8 mouse cellular contexts compared by ENCODE assay signal in genomic region chr13:36117143-36118014, GRCm38 (mm10). TPM values are rescaled to one million over a fixed set of nuclear protein-coding genes. Genes with fewer than 3 reads are reported as not detected.
A peak's percentile ranks its signal among the peaks of the same experiment; 100 is the strongest.
DNase-seq lines count a peak whose midpoint lies in the region; ATAC-seq and TF ChIP-seq lines count a peak whose summit lies in the region.

Gene Fars2, plus strand, starts transcription at chr13:36117412.
Gene Lyrm4, minus strand, starts transcription at chr13:36117526.

- peaks cover 42% of the 10 kb centered on the region for H3K4me1 ChIP-seq in G1E (ENCODE audit: insufficient read depth, low read depth, low read length)
- peaks cover 14% of the 10 kb centered on the region; the same call in 1 of the 2 replicates for H3K4me1 ChIP-seq in forebrain, embryonic 16.5 days (replicated peaks; ENCODE audit: control insufficient read depth, insufficient read depth, low read length)
- no peaks in the 10 kb centered on the region for H3K4me1 ChIP-seq in lung, embryonic 14.5 days (ENCODE audit: insufficient read depth)
- peaks cover 5% of the 10 kb centered on the region; the same call in 1 of the 2 replicates for H3K4me1 ChIP-seq in olfactory bulb, adult 2 months (ENCODE audit: control insufficient read depth, insufficient read depth, low read length)
- H3K4me1 ChIP-seq in thymus, adult 2 months (replicated peaks; ENCODE audit: control insufficient read depth, insufficient read depth, low read length) = peaks cover 3% of the 10 kb centered on the region

- ATAC-seq in G1E (ENCODE audit: extremely low read depth, insufficient number of reproducible peaks, low FRiP score, poor library complexity, severe bottlenecking) = peak; percentile 90
- ATAC-seq in forebrain, embryonic 16.5 days = peak; percentile 99
- ATAC-seq in lung, embryonic 14.5 days (ENCODE audit: insufficient read depth) = peak; percentile 98

- intact Hi-C loops in heart, postnatal 36 days (cut with DNase I) = loop anchor here (2.0 to 5.0 kb wide), 2 partner anchors 99 to 160 kb away; no protein-coding TSS in a partner anchor

- peak within 1 kb of the TSS; percentile 73 for H3K4me2 ChIP-seq in forebrain, embryonic 16.5 days (ENCODE audit: low read length)
- H3K4me2 ChIP-seq in lung, embryonic 14.5 days = peak within 1 kb of the TSS; percentile 81

- peak within 1 kb of the TSS; percentile 98 for H3K27ac ChIP-seq in forebrain, embryonic 16.5 days (ENCODE audit: low read length)
- peak within 1 kb of the TSS; percentile 99 for H3K27ac ChIP-seq in layer of hippocampus, adult 2 months
- peak within 1 kb of the TSS; percentile 95 for H3K27ac ChIP-seq in lung, embryonic 14.5 days (ENCODE audit: low read depth)
- peak within 1 kb of the TSS; percentile 96 for H3K27ac ChIP-seq in olfactory bulb, adult 2 months (ENCODE audit: insufficient read depth, low read depth, low read length)
- peak within 1 kb of the TSS; percentile 45 for H3K27ac ChIP-seq in thymus, adult 2 months (ENCODE audit: control insufficient read depth, insufficient read depth, low read length)

- H3K9me3 ChIP-seq in G1E (replicated peaks) = no peaks in the 10 kb centered on the region
- no peaks in the 10 kb centered on the region for H3K9me3 ChIP-seq in forebrain, embryonic 16.5 days (ENCODE audit: control insufficient read depth, low read length)
- H3K9me3 ChIP-seq in lung, embryonic 14.5 days (ENCODE audit: low read depth, low read length) = no peaks in the 10 kb centered on the region

- under 1% methylated on average over 72 of the region's 75 CpGs for WGBS in forebrain, embryonic 16.5 days
- WGBS in lung, embryonic 14.5 days = under 1% methylated on average over 74 of the region's 75 CpGs
- WGBS in olfactory bulb, adult 2 months = under 1% methylated on average over 74 of the region's 75 CpGs
- WGBS in thymus, adult 2 months = under 1% methylated on average over 74 of the region's 75 CpGs

- peaks cover 29% of the 10 kb centered on the region for H3K36me3 ChIP-seq in G1E (replicated peaks)
- no peaks in the 10 kb centered on the region for H3K36me3 ChIP-seq in forebrain, embryonic 16.5 days (ENCODE audit: control insufficient read depth, insufficient read depth)
- H3K36me3 ChIP-seq in lung, embryonic 14.5 days (ENCODE audit: insufficient read depth) = no peaks in the 10 kb centered on the region
- no peaks in the 10 kb centered on the region for H3K36me3 ChIP-seq in thymus, adult 2 months (ENCODE audit: control insufficient read depth, insufficient read depth, low read length)

- no peaks in the 10 kb centered on the region for H3K27me3 ChIP-seq in G1E (ENCODE audit: insufficient read depth, low read length)
- no peaks in the 10 kb centered on the region for H3K27me3 ChIP-seq in forebrain, embryonic 16.5 days (replicated peaks; ENCODE audit: control insufficient read depth, insufficient read depth, low read length)
- no peaks in the 10 kb centered on the region for H3K27me3 ChIP-seq in lung, embryonic 14.5 days (ENCODE audit: insufficient read depth, low read length)
- no peaks in the 10 kb centered on the region for H3K27me3 ChIP-seq in thymus, adult 2 months (ENCODE audit: control insufficient read depth, insufficient read depth, low read length)

- DNase-seq in G1E (ENCODE audit: low spot score) = peak; percentile 87
- DNase-seq in cerebellum, adult 18-20 months = peak; percentile 97 to 98
- peak; percentile 96 to 99 for DNase-seq in heart, postnatal 36 days
- DNase-seq in layer of hippocampus, adult 2 months (ENCODE audit: low spot score in 2 of 2) = peak; percentile 93 to 95
- DNase-seq in lung, embryonic 14.5 days = peak; percentile 98
- DNase-seq in thymus, adult 2 months = peak; percentile 95

- peak within 1 kb of the TSS; percentile 88 for H3K4me3 ChIP-seq in G1E (ENCODE audit: low read depth, low read length)
- peak within 1 kb of the TSS; percentile 68 for H3K4me3 ChIP-seq in forebrain, embryonic 16.5 days (replicated peaks; ENCODE audit: low read length)
- peak within 1 kb of the TSS; percentile 90 for H3K4me3 ChIP-seq in layer of hippocampus, adult 2 months
- H3K4me3 ChIP-seq in lung, embryonic 14.5 days (ENCODE audit: low read depth, low read length) = peak within 1 kb of the TSS; percentile 63
- peak within 1 kb of the TSS; percentile 68 for H3K4me3 ChIP-seq in olfactory bulb, adult 2 months (ENCODE audit: insufficient read depth, low read depth, low read length)
- H3K4me3 ChIP-seq in thymus, adult 2 months (ENCODE audit: control insufficient read depth, insufficient read depth, low read length) = peak within 1 kb of the TSS; percentile 66

- TF ChIP-seq POLR2A in olfactory bulb, adult 2 months (IDR thresholded peaks at IDR 0.05; ENCODE audit: insufficient read depth, low read depth, low read length) = peak; percentile 43; the same call in 1 of the 2 replicates
- peak; percentile 44 for TF ChIP-seq POLR2A in thymus, adult 2 months (IDR thresholded peaks at IDR 0.05; ENCODE audit: control insufficient read depth, extremely low read depth, insufficient read depth, low read length, poor library complexity)

- H3K9ac ChIP-seq in forebrain, embryonic 16.5 days (replicated peaks; ENCODE audit: low read depth, low read length) = peak within 1 kb of the TSS; percentile 85
- peak within 1 kb of the TSS; percentile 66 for H3K9ac ChIP-seq in lung, embryonic 14.5 days

- TF ChIP-seq CTCF in G1E (IDR thresholded peaks at IDR 0.05; ENCODE audit: low read depth, low read length) = no peak
- peak; percentile 33 for TF ChIP-seq CTCF in layer of hippocampus, adult 2 months (conservative IDR thresholded peaks at IDR 0.05)
- no peak for TF ChIP-seq CTCF in lung, embryonic 14.5 days (IDR thresholded peaks at IDR 0.05; ENCODE audit: low read depth)
- TF ChIP-seq CTCF in olfactory bulb, adult 2 months (IDR thresholded peaks at IDR 0.05; ENCODE audit: insufficient read depth, low read depth, low read length) = no peak
- 0 out of 2 replicates have a peak, but pooled peaks have one; percentile 11 for TF ChIP-seq CTCF in thymus, adult 2 months (IDR thresholded peaks at IDR 0.05; ENCODE audit: borderline replicate concordance, control insufficient read depth, extremely low read depth, insufficient read depth, low read length, poor library complexity)

RNA-seq across cellular contexts. Expression of gene Fars2, which starts in this region (rescaled TPM):
- total RNA-seq in G1E (2014; fragmentation: Nextera tagmentation) (30.8 and 57.6 TPM in 2 replicates), G1E (2017) (54.6 and 55.0 TPM in 2 replicates)
- 32.0 and 35.9 TPM in 2 replicates for polyA plus RNA-seq in G1E (2012)
- 29.2 and 32.2 TPM in 2 replicates for polyA plus RNA-seq in forebrain, embryonic 16.5 days (2015; fragmentation: Nextera tagmentation; extraction: Ambion mirVana)
- total RNA-seq in heart, postnatal 36 days (2021) = 10 to 100 TPM; 79.2 to 87.6 TPM
- total RNA-seq in layer of hippocampus, adult 2 months (2021) = 10 to 100 TPM; 33.7 to 42.4 TPM
- polyA plus RNA-seq in lung, embryonic 14.5 days (2014; fragmentation: Nextera tagmentation; extraction: Ambion mirVana) = 29.3 and 34.3 TPM in 2 replicates
- polyA plus RNA-seq in olfactory bulb, adult 2 months (2012; ENCODE audit: insufficient read depth, insufficient read length, low replicate concordance, missing spikeins) = not detected in 2 replicates
- 42.7 and 47.6 TPM in 2 replicates for polyA plus RNA-seq in thymus, adult 2 months (2012; rRNA removed)

RNA-seq across cellular contexts. Expression of gene Lyrm4, which starts in this region (rescaled TPM):
- 21.4 and 25.9 TPM in 2 replicates for total RNA-seq in G1E (2014; fragmentation: Nextera tagmentation)
- total RNA-seq in G1E (2017) = 32.4 and 35.3 TPM in 2 replicates
- 4.9 and 6.0 TPM in 2 replicates for polyA plus RNA-seq in G1E (2012)
- polyA plus RNA-seq in forebrain, embryonic 16.5 days (2015; fragmentation: Nextera tagmentation; extraction: Ambion mirVana) = 36.9 and 37.1 TPM in 2 replicates
- total RNA-seq in heart, postnatal 36 days (2021) = 10 to 100 TPM in 1 of 2 experiments, 1 to 10 TPM in 1; 9.8 to 10.7 TPM
- 10 to 100 TPM; 19.6 to 20.2 TPM for total RNA-seq in layer of hippocampus, adult 2 months (2021)
- 25.9 and 26.2 TPM in 2 replicates for polyA plus RNA-seq in lung, embryonic 14.5 days (2014; fragmentation: Nextera tagmentation; extraction: Ambion mirVana)
- polyA plus RNA-seq in olfactory bulb, adult 2 months (2012; ENCODE audit: insufficient read depth, insufficient read length, low replicate concordance, missing spikeins) = not detected in 2 replicates
- 4.0 and 4.3 TPM in 2 replicates for polyA plus RNA-seq in thymus, adult 2 months (2012; rRNA removed)

Comparison
In these comparisons a context has a peak if more than half of its experiments do, and no peak if none do; other contexts are left out.
1. Peak in every context shown above with its lines: DNase-seq, ATAC-seq, H3K4me3 ChIP-seq and H3K27ac ChIP-seq.
2. RNA of gene Fars2 (polyA plus RNA-seq): 42.7 to 47.6 TPM in thymus, adult 2 months, 29.2 to 32.2 TPM in forebrain, embryonic 16.5 days, 32.0 to 35.9 TPM in G1E and 29.3 to 34.3 TPM in lung, embryonic 14.5 days; not detected in olfactory bulb, adult 2 months; every median in the first group is over 10 times any median in the second.
3. CTCF ChIP-seq: peak in layer of hippocampus, adult 2 months (single experiment) and thymus, adult 2 months (single experiment); none in G1E (single experiment), lung, embryonic 14.5 days (single experiment) and olfactory bulb, adult 2 months (single experiment).
4. H3K27ac ChIP-seq: peak in every context shown above with its lines; median percentile 99 in layer of hippocampus, adult 2 months; 98 in forebrain, embryonic 16.5 days; 96 in olfactory bulb, adult 2 months; 95 in lung, embryonic 14.5 days; 45 in thymus, adult 2 months.